Mouse (Mus musculus): Measurements from ENCODE around the gene Eif3k. TPM values are rescaled to one million over a fixed set of nuclear protein-coding genes. Genes with fewer than 3 reads are reported as not detected.

The Eif3k gene
- polyA plus RNA-seq, 1 experiment from 2014 or later: 444 TPM

DNA sequence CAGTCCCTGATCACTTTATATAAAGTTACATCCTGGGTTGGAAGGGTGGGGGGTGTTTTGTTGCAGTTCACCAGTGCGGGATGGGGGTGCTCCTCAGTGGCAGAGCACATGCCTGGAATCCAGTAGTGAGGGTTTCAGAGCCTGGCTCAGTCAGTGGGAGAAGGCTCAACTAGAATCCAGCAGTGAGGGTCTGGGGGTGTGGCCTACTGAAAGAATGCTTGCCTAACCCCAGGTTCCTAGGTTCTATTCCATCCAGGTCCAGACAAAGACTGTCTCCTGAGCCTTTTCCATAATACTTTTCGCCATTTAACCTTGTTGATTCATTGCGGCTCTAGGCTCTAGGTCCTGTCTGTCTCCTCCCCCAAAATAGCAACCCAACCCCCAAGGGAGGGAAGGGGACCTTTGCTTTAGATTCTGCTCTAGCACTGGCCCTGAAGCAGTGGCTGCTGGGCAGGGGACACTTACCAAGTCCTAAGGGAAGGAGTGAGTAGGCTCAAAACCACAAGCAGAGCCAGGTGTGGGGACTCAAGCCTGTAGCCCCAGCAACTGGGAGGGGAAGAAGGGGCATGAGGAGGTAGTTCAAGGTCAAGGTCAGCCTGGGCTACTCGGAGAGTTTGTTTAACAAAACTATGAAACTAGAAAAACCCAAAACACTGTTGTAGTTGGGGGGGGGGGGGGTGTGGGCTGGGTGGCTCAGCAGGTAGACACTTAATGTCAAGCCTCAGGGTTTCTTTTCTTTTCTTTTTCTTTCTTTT, 14.7 kb downstream of the Eif3k start:
- H3K27ac ChIP-seq (ENCODE audit: low read depth): no peak overlapping the region
- peaks cover 18% of the 10 kb centered on the region for H3K36me3 ChIP-seq (ENCODE audit: control insufficient read depth, insufficient read depth, low read length)
- 65% methylated on average over 4 of the region's 4 CpGs for WGBS
- H3K4me1 ChIP-seq (replicated peaks; ENCODE audit: control insufficient read depth, insufficient read depth, low read length): 0 out of 2 replicates have a peak, but pooled peaks cover 5% of the 10 kb centered on the region
- DNase-seq (ENCODE audit: low spot score) (no peak), ATAC-seq (replicated peaks; ENCODE audit: low FRiP score, low TSS enrichment, low read depth) (no peak)
- H3K4me2 ChIP-seq (ENCODE audit: low read length): no peak overlapping the region
- no peaks in the 10 kb centered on the region for H3K9me3 ChIP-seq (ENCODE audit: control insufficient read depth, low read length)
- H3K4me3 ChIP-seq (ENCODE audit: low read depth, low read length): no peak overlapping the region
- no peaks in the 10 kb centered on the region for H3K27me3 ChIP-seq (replicated peaks; ENCODE audit: control insufficient read depth, insufficient read depth, low read length)
- H3K9ac ChIP-seq (ENCODE audit: low read length): no peak overlapping the region

DNA sequence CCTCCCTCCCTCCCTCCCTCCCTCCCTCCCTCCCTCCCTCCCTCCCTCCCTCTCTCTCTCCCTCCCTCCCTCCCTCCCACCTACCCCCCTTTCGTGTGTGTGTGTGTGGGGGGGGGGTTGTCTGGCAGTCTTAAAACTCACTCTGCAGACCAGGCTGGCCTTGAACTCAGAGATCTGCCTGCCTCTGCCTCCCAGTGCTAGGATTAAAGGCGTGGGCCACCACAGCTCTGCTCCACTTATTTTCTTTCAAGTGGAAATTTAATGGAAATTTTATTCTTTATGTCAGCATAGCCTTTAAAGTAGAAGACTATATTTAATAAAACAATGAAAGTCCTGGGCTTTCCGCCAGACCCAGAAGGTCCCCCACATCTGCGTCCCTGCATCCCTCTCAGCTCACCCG, 15.5 kb downstream of the Eif3k start:
- H3K4me3 ChIP-seq (ENCODE audit: low read depth, low read length): no peak overlapping the region
- no peak overlapping the region for H3K4me2 ChIP-seq (ENCODE audit: low read length)
- H3K9me3 ChIP-seq (ENCODE audit: control insufficient read depth, low read length): no peaks in the 10 kb centered on the region
- 76% methylated on average over 4 of the region's 5 CpGs for WGBS
- DNase-seq (ENCODE audit: low spot score): no peak
- peaks cover 11% of the 10 kb centered on the region for H3K36me3 ChIP-seq (ENCODE audit: control insufficient read depth, insufficient read depth, low read length)
- H3K9ac ChIP-seq (ENCODE audit: low read length): no peak overlapping the region
- no peaks in the 10 kb centered on the region for H3K4me1 ChIP-seq (replicated peaks; ENCODE audit: control insufficient read depth, insufficient read depth, low read length)
- no peak for ATAC-seq (replicated peaks; ENCODE audit: low FRiP score, low TSS enrichment, low read depth)
- H3K27ac ChIP-seq (ENCODE audit: low read depth): no peak overlapping the region
- H3K27me3 ChIP-seq (replicated peaks; ENCODE audit: control insufficient read depth, insufficient read depth, low read length): no peaks in the 10 kb centered on the region

DNA sequence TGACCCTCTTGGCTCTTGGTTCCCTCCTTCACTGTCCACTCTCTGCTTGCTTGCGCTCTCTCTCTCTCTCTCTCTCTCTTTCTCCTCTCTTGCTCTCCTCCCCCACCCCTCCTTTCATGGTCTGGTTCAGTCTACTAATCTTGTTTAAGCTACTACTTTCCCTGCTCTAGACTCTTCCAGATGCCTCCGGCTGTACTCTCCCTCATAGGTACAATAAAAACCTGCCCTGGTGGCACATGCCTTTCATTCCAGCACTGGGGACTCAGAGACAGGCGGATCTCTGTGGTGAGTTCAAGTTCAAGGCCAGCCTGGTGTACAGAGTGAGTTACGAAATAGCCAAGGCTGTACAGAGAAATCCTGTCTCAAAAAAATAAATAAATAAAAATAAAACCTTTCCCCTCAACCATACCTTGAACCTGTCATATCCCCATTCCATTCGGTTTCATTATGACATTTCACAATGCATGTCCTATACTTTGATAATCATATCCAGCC, 16.3 kb downstream of the Eif3k start:
- Histone ChIP-seq H3K4me2 (ENCODE audit: low read length) (no peak overlapping the region), H3K9me3 (ENCODE audit: control insufficient read depth, low read length) (no peaks in the 10 kb centered on the region), H3K9ac (ENCODE audit: low read length) (no peak overlapping the region), H3K27ac (ENCODE audit: low read depth) (no peak overlapping the region), H3K4me3 (ENCODE audit: low read depth, low read length) (no peak overlapping the region), H3K36me3 (ENCODE audit: control insufficient read depth, insufficient read depth, low read length) (peaks cover 6% of the 10 kb centered on the region; the same call in 1 of the 2 replicates), H3K4me1 (replicated peaks; ENCODE audit: control insufficient read depth, insufficient read depth, low read length) (0 out of 2 replicates have a peak, but pooled peaks cover under 1% of the 10 kb centered on the region), H3K27me3 (replicated peaks; ENCODE audit: control insufficient read depth, insufficient read depth, low read length) (no peaks in the 10 kb centered on the region)
- DNase-seq (ENCODE audit: low spot score) (no peak), ATAC-seq (replicated peaks; ENCODE audit: low FRiP score, low TSS enrichment, low read depth) (no peak)
- WGBS: 69% methylated on average over 5 of the region's 5 CpGs

DNA sequence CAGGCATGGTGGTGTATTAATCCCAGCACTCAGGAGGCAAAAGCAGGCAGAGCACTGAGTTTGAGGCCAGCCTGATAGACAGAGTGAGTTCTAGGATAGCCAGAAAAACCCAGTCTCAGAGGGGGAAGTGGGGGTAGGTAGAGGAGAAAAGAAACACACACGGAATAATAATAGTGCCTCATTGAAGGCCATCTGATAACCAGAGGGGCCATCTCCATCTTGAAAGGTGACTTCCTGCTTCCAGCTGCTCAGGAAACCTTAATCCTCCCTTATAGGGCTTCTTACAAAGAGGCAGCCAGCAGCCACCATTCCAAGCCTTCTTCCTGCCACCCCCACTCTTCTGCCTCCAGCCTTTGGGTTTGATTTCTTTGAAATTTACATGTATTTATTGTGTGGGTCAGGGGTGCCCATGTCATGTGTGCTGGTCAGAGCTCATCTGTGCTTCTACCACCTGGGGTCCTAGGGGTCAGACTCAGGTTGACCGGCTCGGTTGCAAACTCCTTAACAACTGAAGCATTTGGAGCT, 18.2 kb downstream of the Eif3k start:
- ATAC-seq (replicated peaks; ENCODE audit: low FRiP score, low TSS enrichment, low read depth): no peak
- Histone ChIP-seq H3K4me3 (ENCODE audit: low read depth, low read length) (no peak overlapping the region), H3K36me3 (ENCODE audit: control insufficient read depth, insufficient read depth, low read length) (no peaks in the 10 kb centered on the region), H3K27ac (ENCODE audit: low read depth) (no peak overlapping the region), H3K4me2 (ENCODE audit: low read length) (no peak overlapping the region), H3K9me3 (ENCODE audit: control insufficient read depth, low read length) (no peaks in the 10 kb centered on the region), H3K4me1 (replicated peaks; ENCODE audit: control insufficient read depth, insufficient read depth, low read length) (peaks cover 19% of the 10 kb centered on the region), H3K9ac (ENCODE audit: low read length) (no peak overlapping the region), H3K27me3 (replicated peaks; ENCODE audit: control insufficient read depth, insufficient read depth, low read length) (no peaks in the 10 kb centered on the region)
- 83% methylated on average over 3 of the region's 3 CpGs for WGBS
- DNase-seq (ENCODE audit: low spot score): no peak

DNA sequence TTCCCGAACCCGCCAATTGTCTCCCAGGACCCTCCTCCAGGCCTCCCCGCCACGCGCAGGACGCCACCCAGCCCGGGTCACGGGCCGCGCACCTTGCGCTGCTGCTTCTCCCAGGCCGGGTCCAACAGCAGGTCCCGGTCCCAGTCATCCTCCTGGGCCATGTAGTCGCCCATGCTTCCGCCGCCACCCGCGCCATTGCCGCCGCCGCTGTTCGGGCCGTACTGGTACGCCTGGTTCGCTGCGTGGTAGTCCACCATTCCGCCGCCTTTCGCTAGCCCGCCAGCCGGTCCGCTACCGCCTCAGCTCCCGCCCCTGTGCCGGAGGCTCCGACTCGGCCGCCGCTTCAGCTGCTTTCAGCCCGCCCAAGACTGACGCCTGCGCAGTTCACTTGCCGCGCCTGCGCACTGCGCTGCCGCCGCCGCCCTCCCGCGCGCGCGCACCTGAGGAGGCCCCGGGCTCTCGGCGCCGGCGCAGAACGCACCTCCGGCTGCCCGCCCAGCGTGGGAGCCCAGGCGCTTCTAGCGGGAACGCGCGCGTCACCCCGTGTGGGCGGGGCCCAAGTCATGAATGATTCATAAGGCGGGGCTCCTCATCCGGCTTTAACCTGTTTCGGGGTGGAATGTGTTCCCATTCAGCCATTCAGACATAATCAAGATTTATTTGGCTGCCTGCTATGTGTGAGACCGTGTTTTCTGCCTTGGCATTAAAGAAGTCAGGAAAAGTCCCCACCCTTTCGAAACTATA, 19.6 kb downstream of the Eif3k start, which contains the start of gene Actn4:
Gene Actn4 (minus strand): TSS at position 414 of the 744 bp plus-strand sequence.
- Histone ChIP-seq H3K27me3 (replicated peaks; ENCODE audit: control insufficient read depth, insufficient read depth, low read length) (no peaks in the 10 kb centered on the region), H3K4me2 (ENCODE audit: low read length) (peak within 1 kb of the TSS; percentile 95), H3K4me1 (replicated peaks; ENCODE audit: control insufficient read depth, insufficient read depth, low read length) (peaks cover 32% of the 10 kb centered on the region), H3K27ac (ENCODE audit: low read depth) (peak within 1 kb of the TSS; percentile 86), H3K9ac (ENCODE audit: low read length) (peak within 1 kb of the TSS; percentile 95), H3K9me3 (ENCODE audit: control insufficient read depth, low read length) (no peaks in the 10 kb centered on the region), H3K36me3 (ENCODE audit: control insufficient read depth, insufficient read depth, low read length) (no peaks in the 10 kb centered on the region), H3K4me3 (ENCODE audit: low read depth, low read length) (peak within 1 kb of the TSS; percentile 97)
- WGBS: under 1% methylated on average over 74 of the region's 76 CpGs
- DNase-seq (ENCODE audit: low spot score) (peak; percentile 98), ATAC-seq (replicated peaks; ENCODE audit: low FRiP score, low TSS enrichment, low read depth) (peak; percentile 89)

DNA sequence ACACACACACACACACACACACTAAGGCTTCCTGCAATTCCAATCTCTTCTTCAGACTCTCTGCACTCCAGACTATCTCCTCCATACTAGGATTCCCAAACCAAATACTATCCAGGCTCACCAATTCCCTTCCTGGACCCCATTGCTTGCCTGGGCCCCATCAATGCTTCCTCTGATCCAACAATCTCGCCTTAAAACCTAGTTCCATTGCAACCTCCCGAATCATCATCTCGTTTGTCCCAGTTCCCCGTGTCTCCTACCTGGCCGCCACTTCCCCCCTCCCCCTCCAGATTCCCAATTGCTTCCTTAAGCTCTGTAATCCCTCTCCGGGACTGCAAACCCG, 20.1 kb downstream of the Eif3k start:
- no peaks in the 10 kb centered on the region for H3K9me3 ChIP-seq (ENCODE audit: control insufficient read depth, low read length)
- 0 out of 2 replicates have a peak, but pooled peaks cover 2% of the 10 kb centered on the region for H3K36me3 ChIP-seq (ENCODE audit: control insufficient read depth, insufficient read depth, low read length)
- ATAC-seq (replicated peaks; ENCODE audit: low FRiP score, low TSS enrichment, low read depth): no peak
- peak overlapping the region; percentile 95 for H3K4me2 ChIP-seq (ENCODE audit: low read length)
- peak overlapping the region; percentile 97 for H3K4me3 ChIP-seq (ENCODE audit: low read depth, low read length)
- peak; percentile 63 for DNase-seq (ENCODE audit: low spot score)
- H3K4me1 ChIP-seq (replicated peaks; ENCODE audit: control insufficient read depth, insufficient read depth, low read length): peaks cover 37% of the 10 kb centered on the region
- H3K27ac ChIP-seq (ENCODE audit: low read depth): peak overlapping the region; percentile 86
- H3K9ac ChIP-seq (ENCODE audit: low read length): peak overlapping the region; percentile 95
- 0% methylated on average over 7 of the region's 7 CpGs for whole genome bisulfite sequencing
- H3K27me3 ChIP-seq (replicated peaks; ENCODE audit: control insufficient read depth, insufficient read depth, low read length): no peaks in the 10 kb centered on the region

DNA sequence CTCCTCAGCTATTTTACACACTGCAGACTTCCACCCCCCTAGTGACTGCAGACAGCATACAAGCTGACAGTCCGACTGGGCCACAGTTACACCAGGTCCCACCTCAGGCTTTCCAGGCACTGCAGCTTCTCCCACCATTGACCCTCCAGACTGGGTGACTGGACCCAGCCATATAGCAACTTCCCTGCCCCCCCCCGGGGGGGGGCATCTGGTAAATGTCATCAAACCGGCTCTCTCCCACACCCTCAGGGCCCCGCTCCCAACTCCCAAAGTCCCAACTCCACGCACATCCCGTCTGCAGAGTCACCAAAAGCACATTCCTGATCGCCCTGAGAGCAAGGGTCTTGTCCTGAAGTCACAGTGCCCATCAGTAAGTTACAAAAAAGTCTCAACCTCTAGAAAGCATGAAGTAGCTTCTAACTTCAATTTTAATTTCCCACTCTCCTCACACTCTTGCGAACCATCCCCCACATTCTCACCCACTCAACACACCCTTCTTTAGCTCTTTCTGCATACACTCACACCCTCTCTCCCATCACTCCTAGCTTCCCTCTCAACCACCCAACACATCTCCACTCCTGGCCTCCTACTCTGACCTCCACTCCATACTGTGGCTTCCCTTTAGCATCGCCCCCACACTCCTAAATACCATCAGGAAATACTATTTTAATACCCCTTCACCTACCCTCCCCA, 21.2 kb downstream of the Eif3k start:
- H3K36me3 ChIP-seq (ENCODE audit: control insufficient read depth, insufficient read depth, low read length): 0 out of 2 replicates have a peak, but pooled peaks cover 4% of the 10 kb centered on the region
- H3K4me3 ChIP-seq (ENCODE audit: low read depth, low read length): peak overlapping the region; percentile 97
- peaks cover 47% of the 10 kb centered on the region for H3K4me1 ChIP-seq (replicated peaks; ENCODE audit: control insufficient read depth, insufficient read depth, low read length)
- no peaks in the 10 kb centered on the region for H3K27me3 ChIP-seq (replicated peaks; ENCODE audit: control insufficient read depth, insufficient read depth, low read length)
- ATAC-seq (replicated peaks; ENCODE audit: low FRiP score, low TSS enrichment, low read depth) (no peak), DNase-seq (ENCODE audit: low spot score) (peak; percentile 68)
- H3K9me3 ChIP-seq (ENCODE audit: control insufficient read depth, low read length): no peaks in the 10 kb centered on the region
- WGBS: 8% methylated on average over 9 of the region's 9 CpGs
- H3K9ac ChIP-seq (ENCODE audit: low read length): peak overlapping the region; percentile 95
- peak overlapping the region; percentile 95 for H3K4me2 ChIP-seq (ENCODE audit: low read length)
- peak overlapping the region; percentile 72 for H3K27ac ChIP-seq (ENCODE audit: low read depth)

DNA sequence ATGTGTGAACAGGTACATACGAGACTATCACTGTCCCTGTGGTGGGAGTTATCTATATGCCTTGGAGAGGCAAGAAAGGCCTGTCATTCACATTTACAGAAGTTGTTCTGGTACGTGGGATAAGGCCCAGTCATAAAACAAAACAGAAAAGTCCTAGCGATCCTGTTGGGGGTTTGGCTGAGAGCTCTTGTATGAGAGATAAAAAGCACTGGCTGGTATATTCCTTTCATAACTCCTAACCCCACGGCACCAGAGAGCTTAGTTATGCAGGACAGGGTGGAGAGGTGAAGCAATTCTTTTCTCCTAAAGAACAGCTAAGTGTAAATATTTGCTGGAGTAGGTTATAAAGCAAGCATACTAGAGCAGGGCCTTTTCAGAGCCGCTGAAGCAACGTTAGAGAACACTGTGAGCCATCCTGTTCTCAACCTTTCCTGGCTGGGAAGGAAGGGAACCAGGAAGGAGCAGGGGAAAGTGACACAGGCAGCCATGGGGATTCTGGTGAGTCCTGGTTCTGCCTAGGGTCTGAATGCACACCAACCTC, 22.1 kb downstream of the Eif3k start:
- peak overlapping the region; percentile 72 for H3K27ac ChIP-seq (ENCODE audit: low read depth)
- ATAC-seq (replicated peaks; ENCODE audit: low FRiP score, low TSS enrichment, low read depth): no peak
- peak overlapping the region; percentile 95 for H3K9ac ChIP-seq (ENCODE audit: low read length)
- DNase-seq (ENCODE audit: low spot score): peak; percentile 66
- no peaks in the 10 kb centered on the region for H3K9me3 ChIP-seq (ENCODE audit: control insufficient read depth, low read length)
- 0 out of 2 replicates have a peak, but pooled peaks cover 6% of the 10 kb centered on the region for H3K36me3 ChIP-seq (ENCODE audit: control insufficient read depth, insufficient read depth, low read length)
- H3K27me3 ChIP-seq (replicated peaks; ENCODE audit: control insufficient read depth, insufficient read depth, low read length): no peaks in the 10 kb centered on the region
- WGBS: 6% methylated on average over 6 of the region's 6 CpGs
- peak overlapping the region; percentile 97 for H3K4me3 ChIP-seq (ENCODE audit: low read depth, low read length)
- peak overlapping the region; percentile 95 for H3K4me2 ChIP-seq (ENCODE audit: low read length)
- H3K4me1 ChIP-seq (replicated peaks; ENCODE audit: control insufficient read depth, insufficient read depth, low read length): peaks cover 51% of the 10 kb centered on the region
